11 mouse cellular contexts compared by ENCODE assay signal in genomic region chr1:134066554-134066953, GRCm38 (mm10). TPM values are rescaled to one million over a fixed set of nuclear protein-coding genes. Genes with fewer than 3 reads are reported as not detected.
DNase-seq lines count a peak whose midpoint lies in the region; ATAC-seq and TF ChIP-seq lines count a peak whose summit lies in the region.
"Had no signal": no experiment of that assay in that cellular context is flagged by ENCODE, and none has a peak within 500 bp of the region (broad histone marks: within the 10 kb centered on the region; RNA-seq: fewer than 3 reads in every experiment).

No protein-coding gene starts in this region.

- no peak for DNase-seq in liver, embryonic 13.5 days
- no peak for DNase-seq in liver
- DNase-seq in right cerebral cortex, postnatal 4 days = no peak
- DNase-seq: cerebellum, adult 9-10 months had no signal

- no peak for TF ChIP-seq CTCF in bone marrow, adult 2 months (IDR thresholded peaks at IDR 0.05; ENCODE audit: control insufficient read depth, insufficient read depth, low read length)

- 0 out of 2 replicates have a peak overlapping the region, but pooled peaks have one; percentile 15 for H3K9ac ChIP-seq in liver, embryonic 13.5 days
- H3K9ac ChIP-seq in embryonic facial prominence, embryonic 15.5 days = no peak overlapping the region
- H3K9ac ChIP-seq in liver, embryonic 16.5 days (ENCODE audit: low read depth, low read length) = no peak overlapping the region

- H3K4me2 ChIP-seq in liver, embryonic 13.5 days = peak overlapping the region; percentile 19; the same call in 1 of the 2 replicates
- H3K4me2 ChIP-seq in embryonic facial prominence, embryonic 15.5 days (replicated peaks) = no peak overlapping the region
- H3K4me2 ChIP-seq in liver, embryonic 16.5 days (ENCODE audit: low read depth, low read length) = no peak overlapping the region

- H3K36me3 ChIP-seq in liver, embryonic 13.5 days = no peaks in the 10 kb centered on the region
- H3K36me3 ChIP-seq in embryonic facial prominence, embryonic 15.5 days = no peaks in the 10 kb centered on the region
- H3K36me3 ChIP-seq in liver, embryonic 16.5 days (ENCODE audit: control insufficient read depth, insufficient read depth) = no peaks in the 10 kb centered on the region

- 55% methylated on average over 3 of the region's 3 CpGs for WGBS in liver, embryonic 13.5 days (ENCODE audit: insufficient replicate concordance)
- WGBS in bone marrow, adult 2 months = 43% methylated on average over 3 of the region's 3 CpGs
- WGBS in embryonic facial prominence, embryonic 15.5 days = 42% methylated on average over 3 of the region's 3 CpGs
- WGBS in liver, embryonic 16.5 days (ENCODE audit: insufficient replicate concordance) = 46% methylated on average over 3 of the region's 3 CpGs

- H3K9me3 ChIP-seq in liver, embryonic 13.5 days (replicated peaks) = no peaks in the 10 kb centered on the region
- H3K9me3 ChIP-seq in embryonic facial prominence, embryonic 15.5 days (replicated peaks) = no peaks in the 10 kb centered on the region
- H3K9me3 ChIP-seq in liver, embryonic 16.5 days (replicated peaks; ENCODE audit: control insufficient read depth, low read length) = no peaks in the 10 kb centered on the region

- no peak overlapping the region for H3K4me3 ChIP-seq in liver, embryonic 13.5 days (replicated peaks)
- H3K4me3 ChIP-seq in bone marrow, adult 2 months (replicated peaks; ENCODE audit: control insufficient read depth, low read depth, low read length) = no peak overlapping the region
- no peak overlapping the region for H3K4me3 ChIP-seq in embryonic facial prominence, embryonic 15.5 days (replicated peaks)
- H3K4me3 ChIP-seq in liver, embryonic 16.5 days (ENCODE audit: low read depth, low read length) = no peak overlapping the region

- peaks cover 91% of the 10 kb centered on the region for H3K4me1 ChIP-seq in liver, embryonic 13.5 days (replicated peaks)
- peaks cover 16% of the 10 kb centered on the region for H3K4me1 ChIP-seq in bone marrow, adult 2 months (ENCODE audit: control insufficient read depth, insufficient read depth, low read length)
- peaks cover 70% of the 10 kb centered on the region for H3K4me1 ChIP-seq in embryonic facial prominence, embryonic 15.5 days
- peaks cover 81% of the 10 kb centered on the region for H3K4me1 ChIP-seq in liver, embryonic 16.5 days (ENCODE audit: control insufficient read depth, low read depth, low read length)

- ATAC-seq in liver, embryonic 13.5 days (ENCODE audit: low read depth) = no peak
- no peak for ATAC-seq in embryonic facial prominence, embryonic 15.5 days (ENCODE audit: insufficient number of reproducible peaks, low FRiP score, low TSS enrichment, low read depth)
- no peak for ATAC-seq in liver, embryonic 16.5 days (ENCODE audit: low read depth)
- ATAC-seq in megakaryocyte, adult 5-6 weeks (ENCODE audit: poor library complexity, severe bottlenecking) = no peak

- TF ChIP-seq POLR2A in bone marrow, adult 2 months (IDR thresholded peaks at IDR 0.05; ENCODE audit: borderline replicate concordance, control insufficient read depth, low read depth, low read length) = no peak

- H3K27me3 ChIP-seq in liver, embryonic 13.5 days = peaks cover 60% of the 10 kb centered on the region
- no peaks in the 10 kb centered on the region for H3K27me3 ChIP-seq in embryonic facial prominence, embryonic 15.5 days
- peaks cover 54% of the 10 kb centered on the region for H3K27me3 ChIP-seq in liver, embryonic 16.5 days (ENCODE audit: control insufficient read depth, insufficient read depth, low read depth, low read length)

- H3K27ac ChIP-seq in liver, embryonic 13.5 days = peak overlapping the region; percentile 54
- peak overlapping the region; percentile 100; the same call in 1 of the 2 replicates for H3K27ac ChIP-seq in bone marrow, adult 2 months (ENCODE audit: control insufficient read depth, insufficient read depth, low read depth, low read length, poor library complexity)
- peak overlapping the region; percentile 68; the same call in 1 of the 2 replicates for H3K27ac ChIP-seq in embryonic facial prominence, embryonic 15.5 days (replicated peaks)
- H3K27ac ChIP-seq in liver, embryonic 16.5 days (ENCODE audit: low read length) = peak overlapping the region; percentile 57

RNA-seq across cellular contexts. Expression of gene Btg2, which starts 12.4 kb away (rescaled TPM):
- 79.6 and 89.1 TPM in 2 replicates for polyA plus RNA-seq in liver, embryonic 13.5 days (2015; fragmentation: Nextera tagmentation; extraction: Ambion mirVana)
- polyA plus RNA-seq in bone marrow, adult 2 months (2011; ENCODE audit: insufficient read depth, insufficient read length, low replicate concordance, missing spikeins) = 79.9 and 89.5 TPM in 2 replicates
- 39.9 and 41.3 TPM in 2 replicates for polyA plus RNA-seq in embryonic facial prominence, embryonic 15.5 days (2015; fragmentation: Nextera tagmentation; extraction: Ambion mirVana)
- 107 and 109 TPM in 2 replicates for polyA plus RNA-seq in liver, embryonic 16.5 days (2015; fragmentation: Nextera tagmentation; extraction: Ambion mirVana)
- 68.9 and 87.3 TPM in 2 replicates for total RNA-seq in megakaryocyte, adult 5-6 weeks (2015)
- 175 and 189 TPM in 2 replicates for total RNA-seq in megakaryocyte, adult 5-6 weeks (2017)

RNA-seq across cellular contexts. Expression of gene Fmod, which starts 29.5 kb away (rescaled TPM):
- 2.2 and 2.5 TPM in 2 replicates for polyA plus RNA-seq in liver, embryonic 13.5 days (2015; fragmentation: Nextera tagmentation; extraction: Ambion mirVana)
- 0.31 TPM in 1 of 2 replicates, not detected in the other for polyA plus RNA-seq in bone marrow, adult 2 months (2011; ENCODE audit: insufficient read depth, insufficient read length, low replicate concordance, missing spikeins)
- 22.2 and 30.8 TPM in 2 replicates for polyA plus RNA-seq in embryonic facial prominence, embryonic 15.5 days (2015; fragmentation: Nextera tagmentation; extraction: Ambion mirVana)
- 2.2 and 3.3 TPM in 2 replicates for polyA plus RNA-seq in liver, embryonic 16.5 days (2015; fragmentation: Nextera tagmentation; extraction: Ambion mirVana)
- not detected in 2 replicates for total RNA-seq in megakaryocyte, adult 5-6 weeks (2015)
- not detected in 2 replicates for total RNA-seq in megakaryocyte, adult 5-6 weeks (2017)
- total RNA-seq: megakaryocyte progenitor cell, adult 5-6 weeks had no signal

RNA-seq across cellular contexts. Expression of gene Chit1, which starts 44.5 kb away (rescaled TPM):
- polyA plus RNA-seq in liver, embryonic 13.5 days (2015; fragmentation: Nextera tagmentation; extraction: Ambion mirVana) = 0.08 and 0.12 TPM in 2 replicates
- polyA plus RNA-seq in bone marrow, adult 2 months (2011; ENCODE audit: insufficient read depth, insufficient read length, low replicate concordance, missing spikeins) = not detected in 2 replicates
- 0.61 and 0.67 TPM in 2 replicates for polyA plus RNA-seq in embryonic facial prominence, embryonic 15.5 days (2015; fragmentation: Nextera tagmentation; extraction: Ambion mirVana)
- 0.19 and 0.20 TPM in 2 replicates for polyA plus RNA-seq in liver, embryonic 16.5 days (2015; fragmentation: Nextera tagmentation; extraction: Ambion mirVana)
- 0.16 and 0.83 TPM in 2 replicates for total RNA-seq in megakaryocyte, adult 5-6 weeks (2015)
- total RNA-seq in megakaryocyte, adult 5-6 weeks (2017) = 0.07 TPM in 1 of 2 replicates, not detected in the other
- total RNA-seq: gastrocnemius, adult 18-20 months had no signal
- polyA plus RNA-seq: large intestine, adult 2 months had no signal
